Mouse (Mus musculus): Measurements from ENCODE around the gene Ncaph2. TPM values are rescaled to one million over a fixed set of nuclear protein-coding genes. Genes with fewer than 3 reads are reported as not detected.

Gene Ncaph2
- 9.0 TPM for polyA plus RNA-seq (2014; fragmentation: Illumina TruSeq; extraction: RNeasy Lipid Tissue Mini Kit (QIAGEN cat#74804); ENCODE audit: low read depth, low replicate concordance)

GRCm38 (mm10) chr15:89355241-89356187, at the start of gene Ncaph2, which contains the start of gene Lmf2:
Gene Ncaph2 (plus strand): TSS chr15:89355719.
Gene Lmf2 (minus strand): TSS chr15:89355659.

DNA sequence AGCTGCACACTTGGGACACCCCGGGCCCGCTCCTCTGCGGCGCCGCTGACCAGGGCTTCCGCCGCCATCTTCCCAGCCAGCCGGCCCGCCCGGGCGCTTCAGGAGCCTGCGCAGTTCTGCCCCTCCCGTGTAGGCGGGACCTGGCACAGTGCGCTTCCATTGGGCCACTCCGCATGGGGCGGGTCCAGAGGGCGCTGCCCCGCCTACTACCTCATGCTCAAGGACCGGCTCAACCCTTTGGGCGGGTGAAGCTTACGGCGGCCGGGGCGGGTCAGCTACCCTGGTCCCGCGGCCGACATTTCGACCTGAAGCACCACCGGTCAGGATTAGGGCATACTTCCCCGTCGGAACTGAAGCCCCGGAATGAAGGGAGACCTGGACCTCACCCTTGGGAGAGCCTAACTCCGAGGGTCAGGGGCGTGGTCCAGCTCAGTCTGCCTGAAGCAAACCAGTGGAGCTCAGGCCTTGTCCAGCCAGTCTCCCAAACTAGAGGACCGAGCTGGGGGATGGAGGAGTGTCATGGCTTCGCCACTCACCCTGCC, 40.3 kb upstream of the Ncaph2 start, which contains the start of gene Sbf1:
Gene Sbf1 (minus strand): TSS at position 122 of the 542 bp plus-strand sequence.

DNA sequence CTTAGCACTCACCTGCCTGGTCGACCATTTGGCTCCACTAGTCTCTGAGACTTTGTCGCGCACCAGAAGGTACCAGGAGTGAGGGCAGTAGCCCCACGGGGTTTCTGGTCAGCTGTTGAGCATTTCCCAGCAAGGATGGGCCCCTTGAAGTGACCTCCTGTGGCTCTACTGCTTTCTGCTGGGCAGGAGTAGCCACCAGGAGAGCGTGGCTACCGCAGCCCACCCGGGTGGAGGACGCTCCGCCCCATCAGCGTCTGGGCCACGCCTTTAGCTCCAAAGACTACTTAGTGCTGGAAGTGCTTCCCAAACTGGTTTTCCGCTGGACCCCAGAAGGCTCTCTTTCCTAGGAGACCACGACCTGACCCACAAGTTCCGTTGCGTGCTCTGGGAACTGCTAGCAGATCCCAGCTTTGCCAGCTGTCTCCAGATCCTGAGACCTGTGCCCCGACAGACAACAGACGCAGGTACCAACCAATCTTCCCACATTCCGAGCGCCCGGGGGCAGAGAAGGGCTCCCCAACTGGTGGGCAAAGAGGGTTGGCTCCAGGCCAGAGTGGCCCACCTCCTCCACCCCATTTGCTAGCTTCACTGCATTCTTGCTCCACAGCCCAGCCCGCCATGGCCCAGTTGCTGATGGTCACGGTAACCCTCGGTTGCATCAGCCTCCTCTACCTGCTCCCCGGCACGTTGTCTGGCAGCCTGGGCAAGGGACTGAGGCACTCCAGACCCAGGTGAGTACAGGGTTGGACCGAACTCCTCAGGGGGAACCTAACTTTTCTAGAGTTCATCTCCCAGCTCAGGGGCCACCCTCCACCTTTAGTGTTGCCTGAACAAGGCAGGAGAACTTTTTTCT, 32.6 kb upstream of the Ncaph2 start, which contains the start of gene Adm2:
Gene Adm2 (plus strand): TSS at position 51 of the 853 bp plus-strand sequence.

DNA sequence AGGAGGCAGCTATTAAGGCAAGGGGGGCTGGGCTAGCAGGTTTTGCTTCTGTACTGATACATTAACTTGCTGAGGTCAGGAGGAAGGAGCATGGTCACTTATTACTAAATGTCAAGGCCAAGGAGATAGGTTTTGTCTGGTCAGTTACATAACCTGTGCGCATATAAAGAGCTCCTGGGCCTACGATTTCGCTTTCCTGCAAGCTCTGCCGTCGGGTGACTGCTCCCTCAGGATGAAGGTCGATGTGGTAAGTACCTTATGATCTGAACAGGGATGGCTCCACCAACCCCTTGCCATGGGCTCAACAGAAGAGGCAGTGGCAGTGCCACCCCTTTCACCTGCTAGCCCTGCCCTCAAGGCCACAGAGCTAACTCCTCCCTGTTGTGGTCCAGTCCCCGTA, 21.2 kb upstream of the Ncaph2 start, which contains the start of gene Miox:
Gene Miox (plus strand): TSS at position 128 of the 400 bp plus-strand sequence.

GRCm38 (mm10) chr15:89373762-89374248, 18.3 kb downstream of the Ncaph2 start, which contains the start of gene Sco2:
Gene Sco2 (minus strand): TSS chr15:89373846.

DNA sequence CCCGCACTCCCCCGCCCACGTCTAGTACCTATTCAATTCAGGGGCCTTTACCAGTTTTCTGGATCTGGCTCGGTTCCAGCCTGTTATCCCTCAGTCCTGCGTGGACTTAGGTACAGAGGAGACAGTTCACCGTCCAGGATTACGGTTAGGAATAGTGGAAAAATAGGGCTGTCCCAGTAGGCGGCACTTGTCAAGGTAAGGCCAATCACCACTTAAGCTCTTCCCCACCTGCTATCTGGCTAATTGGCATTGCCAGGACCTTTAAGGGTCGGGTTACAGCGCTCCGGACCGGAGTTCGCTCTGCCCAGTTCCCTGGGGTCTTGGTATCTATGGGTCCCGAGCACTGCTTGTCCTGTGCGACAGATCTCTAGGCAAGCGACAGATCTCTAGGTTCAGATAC, 21.4 kb downstream of the Ncaph2 start, which contains the start of gene Tymp:
Gene Tymp (minus strand): TSS at position 83 of the 400 bp plus-strand sequence.

GRCm38 (mm10) chr15:89378831-89379401, 23.4 kb downstream of the Ncaph2 start, which contains the start of gene Odf3b:
Gene Odf3b (minus strand): TSS chr15:89379282.

DNA sequence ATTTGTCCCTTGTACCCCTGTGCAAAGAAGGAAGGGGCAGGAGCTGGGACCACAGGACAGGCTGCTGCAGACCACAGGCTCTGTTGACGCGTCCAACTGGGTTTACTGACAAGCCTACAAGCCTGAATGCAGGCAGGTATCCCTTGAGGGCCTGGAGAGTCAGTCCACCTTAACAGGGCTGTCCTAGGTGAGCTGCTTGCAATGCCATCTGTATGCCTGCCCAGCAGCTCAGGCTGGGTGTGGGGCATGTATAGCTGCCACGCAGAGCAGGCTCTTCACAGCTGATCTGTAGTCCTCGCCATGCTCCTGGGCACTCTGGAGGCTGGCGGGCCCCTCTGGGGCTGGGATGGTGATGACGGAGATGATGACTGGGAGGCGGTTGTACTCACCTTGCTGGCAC, 29.1 kb downstream of the Ncaph2 start, which contains the start of gene Klhdc7b:
Gene Klhdc7b (plus strand): TSS at position 301 of the 400 bp plus-strand sequence.

DNA sequence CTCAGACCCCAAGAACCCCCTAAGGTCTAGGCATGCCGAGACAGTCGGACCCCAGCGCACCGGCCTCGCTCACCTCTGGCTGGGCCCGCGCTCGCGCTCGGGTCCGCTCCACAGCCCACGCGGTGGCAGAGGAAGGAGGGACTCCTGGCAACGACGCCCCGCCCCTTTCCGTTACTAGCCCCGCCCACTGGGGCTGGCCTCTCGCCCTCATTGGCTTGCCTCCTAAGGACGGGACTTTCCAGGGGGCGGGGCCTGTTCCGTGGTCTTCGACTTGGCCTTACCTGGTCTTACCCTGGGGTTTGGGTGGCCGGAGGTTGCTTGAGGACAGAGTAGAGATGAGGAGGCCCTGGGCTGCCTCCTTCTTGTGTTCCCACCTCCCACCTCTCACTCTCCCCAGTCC, 54.6 kb downstream of the Ncaph2 start, which contains the start of gene Syce3:
Gene Syce3 (minus strand): TSS at position 386 of the 400 bp plus-strand sequence.

Other genes with a start within 250 kb of the Ncaph2 start
- gene Tubgcp6, start 232.6 kb upstream of the Ncaph2 start, polyA plus RNA-seq (2014; fragmentation: Illumina TruSeq; extraction: RNeasy Lipid Tissue Mini Kit (QIAGEN cat#74804); ENCODE audit: low read depth, low replicate concordance): 1.2 TPM
- gene Hdac10, start 227.0 kb upstream of the Ncaph2 start, polyA plus RNA-seq (2014; fragmentation: Illumina TruSeq; extraction: RNeasy Lipid Tissue Mini Kit (QIAGEN cat#74804); ENCODE audit: low read depth, low replicate concordance): 0.79 TPM
- gene Mapk12, start 215.0 kb upstream of the Ncaph2 start, polyA plus RNA-seq (2014; fragmentation: Illumina TruSeq; extraction: RNeasy Lipid Tissue Mini Kit (QIAGEN cat#74804); ENCODE audit: low read depth, low replicate concordance): 1.1 TPM
- gene Mapk11, start 206.1 kb upstream of the Ncaph2 start, polyA plus RNA-seq (2014; fragmentation: Illumina TruSeq; extraction: RNeasy Lipid Tissue Mini Kit (QIAGEN cat#74804); ENCODE audit: low read depth, low replicate concordance): 0.16 TPM
- 6.3 TPM for gene Plxnb2, start 174.9 kb upstream of the Ncaph2 start, polyA plus RNA-seq (2014; fragmentation: Illumina TruSeq; extraction: RNeasy Lipid Tissue Mini Kit (QIAGEN cat#74804); ENCODE audit: low read depth, low replicate concordance)
- 0.56 TPM for gene Dennd6b, start 159.2 kb upstream of the Ncaph2 start, polyA plus RNA-seq (2014; fragmentation: Illumina TruSeq; extraction: RNeasy Lipid Tissue Mini Kit (QIAGEN cat#74804); ENCODE audit: low read depth, low replicate concordance)
- 9.0 TPM for gene Ppp6r2, start 144.2 kb upstream of the Ncaph2 start, polyA plus RNA-seq (2014; fragmentation: Illumina TruSeq; extraction: RNeasy Lipid Tissue Mini Kit (QIAGEN cat#74804); ENCODE audit: low read depth, low replicate concordance)
- 2.2 TPM for gene Sbf1, start 40.4 kb upstream of the Ncaph2 start, polyA plus RNA-seq (2014; fragmentation: Illumina TruSeq; extraction: RNeasy Lipid Tissue Mini Kit (QIAGEN cat#74804); ENCODE audit: low read depth, low replicate concordance)
- gene Adm2, start 33.0 kb upstream of the Ncaph2 start, polyA plus RNA-seq (2014; fragmentation: Illumina TruSeq; extraction: RNeasy Lipid Tissue Mini Kit (QIAGEN cat#74804); ENCODE audit: low read depth, low replicate concordance): not detected
- not detected for gene Miox, start 21.3 kb upstream of the Ncaph2 start, polyA plus RNA-seq (2014; fragmentation: Illumina TruSeq; extraction: RNeasy Lipid Tissue Mini Kit (QIAGEN cat#74804); ENCODE audit: low read depth, low replicate concordance)
- gene Lmf2, start 60 bp upstream of the Ncaph2 start, polyA plus RNA-seq (2014; fragmentation: Illumina TruSeq; extraction: RNeasy Lipid Tissue Mini Kit (QIAGEN cat#74804); ENCODE audit: low read depth, low replicate concordance): 0.72 TPM
- gene Sco2, start 18.1 kb downstream of the Ncaph2 start, polyA plus RNA-seq (2014; fragmentation: Illumina TruSeq; extraction: RNeasy Lipid Tissue Mini Kit (QIAGEN cat#74804); ENCODE audit: low read depth, low replicate concordance): 5.9 TPM
- gene Tymp, start 21.3 kb downstream of the Ncaph2 start, polyA plus RNA-seq (2014; fragmentation: Illumina TruSeq; extraction: RNeasy Lipid Tissue Mini Kit (QIAGEN cat#74804); ENCODE audit: low read depth, low replicate concordance): 2.1 TPM
- gene Odf3b, start 23.6 kb downstream of the Ncaph2 start, polyA plus RNA-seq (2014; fragmentation: Illumina TruSeq; extraction: RNeasy Lipid Tissue Mini Kit (QIAGEN cat#74804); ENCODE audit: low read depth, low replicate concordance): not detected
- gene Klhdc7b, start 29.2 kb downstream of the Ncaph2 start, polyA plus RNA-seq (2014; fragmentation: Illumina TruSeq; extraction: RNeasy Lipid Tissue Mini Kit (QIAGEN cat#74804); ENCODE audit: low read depth, low replicate concordance): not detected
- not detected for gene Syce3, start 54.8 kb downstream of the Ncaph2 start, polyA plus RNA-seq (2014; fragmentation: Illumina TruSeq; extraction: RNeasy Lipid Tissue Mini Kit (QIAGEN cat#74804); ENCODE audit: low read depth, low replicate concordance)
- gene Cpt1b, start 70.1 kb downstream of the Ncaph2 start, polyA plus RNA-seq (2014; fragmentation: Illumina TruSeq; extraction: RNeasy Lipid Tissue Mini Kit (QIAGEN cat#74804); ENCODE audit: low read depth, low replicate concordance): 0.61 TPM
- gene C730034F03Rik, start 73.9 kb downstream of the Ncaph2 start, polyA plus RNA-seq (2014; fragmentation: Illumina TruSeq; extraction: RNeasy Lipid Tissue Mini Kit (QIAGEN cat#74804); ENCODE audit: low read depth, low replicate concordance): 2.3 TPM
- not detected for gene Gm44502, start 74.0 kb downstream of the Ncaph2 start, polyA plus RNA-seq (2014; fragmentation: Illumina TruSeq; extraction: RNeasy Lipid Tissue Mini Kit (QIAGEN cat#74804); ENCODE audit: low read depth, low replicate concordance)
- 55.7 TPM for gene Chkb, start 74.2 kb downstream of the Ncaph2 start, polyA plus RNA-seq (2014; fragmentation: Illumina TruSeq; extraction: RNeasy Lipid Tissue Mini Kit (QIAGEN cat#74804); ENCODE audit: low read depth, low replicate concordance)
- gene Mapk8ip2, start 98.2 kb downstream of the Ncaph2 start, polyA plus RNA-seq (2014; fragmentation: Illumina TruSeq; extraction: RNeasy Lipid Tissue Mini Kit (QIAGEN cat#74804); ENCODE audit: low read depth, low replicate concordance): not detected
- gene Arsa, start 121.7 kb downstream of the Ncaph2 start, polyA plus RNA-seq (2014; fragmentation: Illumina TruSeq; extraction: RNeasy Lipid Tissue Mini Kit (QIAGEN cat#74804); ENCODE audit: low read depth, low replicate concordance): 3.4 TPM
- gene Shank3, start 143.9 kb downstream of the Ncaph2 start, polyA plus RNA-seq (2014; fragmentation: Illumina TruSeq; extraction: RNeasy Lipid Tissue Mini Kit (QIAGEN cat#74804); ENCODE audit: low read depth, low replicate concordance): 0.32 TPM
- gene Acr, start 212.6 kb downstream of the Ncaph2 start, polyA plus RNA-seq (2014; fragmentation: Illumina TruSeq; extraction: RNeasy Lipid Tissue Mini Kit (QIAGEN cat#74804); ENCODE audit: low read depth, low replicate concordance): not detected
- 3.1 TPM for gene Rabl2, start 236.2 kb downstream of the Ncaph2 start, polyA plus RNA-seq (2014; fragmentation: Illumina TruSeq; extraction: RNeasy Lipid Tissue Mini Kit (QIAGEN cat#74804); ENCODE audit: low read depth, low replicate concordance)